Mouse (Mus musculus): ENCODE data around the gene Gm3317. TPM values are rescaled to one million over a fixed set of nuclear protein-coding genes. Genes with fewer than 3 reads are reported as not detected.
"Not testable (repeated sequence)": the region's sequence is repeated elsewhere in the genome, so short reads cannot be mapped to it uniquely, and the experiment has no call there.

The Gm3317 gene
- total RNA-seq (2021) = not detected
- long read RNA-seq, experiment 1, partial matches to known transcripts = 0 of 2 reads
- long read RNA-seq, experiment 1, other reads (novel, unspliced or antisense) = 2 of 2 reads
- long read RNA-seq, experiment 2 = 0 reads

DNA sequence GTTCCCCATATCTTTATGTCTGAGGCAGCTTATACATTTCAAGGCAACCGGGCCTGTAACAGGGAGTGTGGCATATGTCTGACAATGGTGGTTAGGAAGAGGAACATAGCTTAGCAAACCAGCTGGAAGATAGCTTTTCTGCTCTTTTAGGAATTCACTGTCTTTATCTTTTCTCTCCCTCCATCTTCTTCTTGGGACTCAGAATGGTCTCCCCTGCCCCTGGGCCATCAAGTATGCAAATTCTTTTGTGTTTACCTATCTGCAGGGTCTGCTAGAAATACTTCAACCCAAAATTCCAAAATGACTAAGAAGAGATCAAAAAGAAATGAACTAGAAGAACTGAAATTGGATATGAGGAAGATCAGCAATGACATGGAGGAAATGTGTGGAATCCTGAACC lies at the start of gene Gm3317:
Gm3317 (plus strand) TSS at position 301 of the 400 bp plus-strand sequence.
- DNase-seq (ENCODE audit: low spot score in 2 of 2) = not testable (repeated sequence)

DNA sequence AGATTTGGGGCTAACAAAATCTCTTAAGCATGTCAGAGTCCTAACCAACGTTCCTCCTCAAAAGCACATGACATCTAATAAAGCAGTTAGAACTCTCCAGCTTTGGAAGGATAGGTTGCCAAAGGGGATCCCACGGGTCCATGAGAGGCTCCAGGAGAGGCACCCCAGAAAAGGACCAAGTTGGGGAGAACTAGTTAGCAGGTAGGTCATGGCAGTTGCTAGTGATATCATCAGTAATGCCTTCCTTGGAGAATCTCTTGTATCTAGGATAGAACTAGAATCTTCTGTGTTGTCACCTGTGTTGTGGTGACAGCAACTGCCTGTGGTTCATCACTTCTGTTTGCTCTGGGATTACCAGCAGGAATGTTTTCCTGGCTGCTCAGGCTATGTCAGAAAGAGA lies 33.1 kb upstream of the Gm3317 start, which contains the start of gene Gm8279:
Gm8279 (plus strand) TSS at position 301 of the 400 bp plus-strand sequence.
- DNase-seq (ENCODE audit: low spot score in 2 of 2) = not testable (repeated sequence)

DNA sequence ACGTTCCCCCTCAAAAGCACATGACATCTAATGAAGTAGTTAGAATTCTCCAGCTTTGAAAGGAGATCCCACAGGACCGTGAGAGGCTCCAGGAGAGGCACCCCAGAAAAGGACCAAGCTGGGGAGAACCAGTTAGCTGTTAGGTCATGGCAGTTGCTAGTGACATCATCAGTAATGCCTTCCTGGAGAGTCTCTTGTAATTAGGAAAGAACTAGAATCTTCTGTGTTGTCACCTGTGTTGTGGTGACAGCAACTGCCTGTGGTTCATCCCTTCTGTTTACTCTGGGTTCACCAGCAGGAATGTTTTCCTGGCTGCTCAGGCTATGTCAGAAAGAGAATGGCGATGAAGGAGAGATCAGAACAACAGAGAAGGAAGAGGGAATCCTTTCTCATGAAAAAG lies 21.2 kb downstream of the Gm3317 start, which contains the start of gene Gm8271:
Gm8271 (plus strand) TSS at position 301 of the 400 bp plus-strand sequence.
- DNase-seq (ENCODE audit: low spot score in 2 of 2) = not testable (repeated sequence)

Other genes with a start within 250 kb of the Gm3317 start
- gene Gm8297, start 180.6 kb upstream of the Gm3317 start, total RNA-seq (2021) = not detected
- gene Gm3298, start 148.6 kb upstream of the Gm3317 start, total RNA-seq (2021) = not detected
- gene 4930555G01Rik, start 113.9 kb upstream of the Gm3317 start, total RNA-seq (2021) = not detected
- under 1 TPM; 0.45 to 0.68 TPM for gene Gm8281, start 93.5 kb upstream of the Gm3317 start, total RNA-seq (2021)
- gene Gm8279, start 33.0 kb upstream of the Gm3317 start, total RNA-seq (2021) = not detected
- gene Gm8271, start 21.3 kb downstream of the Gm3317 start, total RNA-seq (2021) = not detected
- under 1 TPM in 1 of 2 experiments, not detected in 1; 0.20 TPM for gene Gm3526, start 96.0 kb downstream of the Gm3317 start, total RNA-seq (2021)
- gene Gm3542, start 170.4 kb downstream of the Gm3317 start, total RNA-seq (2021) = not detected
- not detected for gene Gm3500, start 224.5 kb downstream of the Gm3317 start, total RNA-seq (2021)

Data from adrenal gland, postnatal 4 days (tissue).